Mouse (Mus musculus) olfactory bulb, adult 2 months (tissue): ENCODE data around the gene Atp5d. TPM values are rescaled to one million over a fixed set of nuclear protein-coding genes. Genes with fewer than 3 reads are reported as not detected.

Source experiments
- H3K27ac ChIP-seq: fragments of 200-500 bp; 2 replicates; pipeline ENCODE4 v1.5.1; 2012; ENCODE audit warnings: low read depth, low read length; ENCODE audit not compliant: insufficient read depth
- H3K4me1 ChIP-seq: fragments of 200-500 bp; 2 replicates; pipeline ENCODE4 v1.6.1; 2012; ENCODE audit warnings: low read length; ENCODE audit not compliant: control insufficient read depth, insufficient read depth
- H3K4me3 ChIP-seq: fragments of 200-500 bp; 2 replicates; pipeline ENCODE4 v1.5.1; 2012; ENCODE audit warnings: mild to moderate bottlenecking, low read depth, low read length, moderate library complexity; ENCODE audit not compliant: insufficient read depth
- CTCF ChIP-seq: fragments of 200-500 bp; IDR thresholded peaks from 2 replicates; pipeline ENCODE4 v1.5.1; 2012; ENCODE audit warnings: low read depth, mild to moderate bottlenecking, low read length, moderate library complexity; ENCODE audit not compliant: insufficient read depth
- POLR2A ChIP-seq: fragments of 200-500 bp; IDR thresholded peaks from 2 replicates; pipeline ENCODE4 v1.6.1; 2012; ENCODE audit warnings: mild to moderate bottlenecking, low read depth, low read length, moderate library complexity; ENCODE audit not compliant: insufficient read depth
- WGBS: fragments of 180-500 bp; shearing (Covaris S2); methylation state at CpG from one replicate; pipeline ENCODE4 v1.1.7; 2018; 5-methylcytosine and 5-hydroxymethylcytosine counted together
- polyA plus RNA-seq: library from polyadenylated mRNA; stranded (reverse); fragments of >200 nt; gene quantifications from 2 replicates; pipeline ENCODE4 v1.2.4, GENCODE M21; 2012; ENCODE audit warnings: low replicate concordance; ENCODE audit not compliant: missing spikeins, insufficient read depth, insufficient read length

Gene Atp5d
- polyA plus RNA-seq, 1 experiment, result not detected

- Histone ChIP-seq H3K4me3 (peak overlapping the region; percentile 74), H3K4me1 (peaks cover 33% of the 10 kb centered on the region), H3K27ac (no peak overlapping the region)
- TF ChIP-seq POLR2A, result no peak
- TF ChIP-seq CTCF, result no peak
- WGBS, result under 1% methylated on average over 27 of the region's 27 CpGs
Observed at GRCm38 (mm10) chr10:80116563-80116926, 21.9 kb upstream of the Atp5d start.

DNA sequence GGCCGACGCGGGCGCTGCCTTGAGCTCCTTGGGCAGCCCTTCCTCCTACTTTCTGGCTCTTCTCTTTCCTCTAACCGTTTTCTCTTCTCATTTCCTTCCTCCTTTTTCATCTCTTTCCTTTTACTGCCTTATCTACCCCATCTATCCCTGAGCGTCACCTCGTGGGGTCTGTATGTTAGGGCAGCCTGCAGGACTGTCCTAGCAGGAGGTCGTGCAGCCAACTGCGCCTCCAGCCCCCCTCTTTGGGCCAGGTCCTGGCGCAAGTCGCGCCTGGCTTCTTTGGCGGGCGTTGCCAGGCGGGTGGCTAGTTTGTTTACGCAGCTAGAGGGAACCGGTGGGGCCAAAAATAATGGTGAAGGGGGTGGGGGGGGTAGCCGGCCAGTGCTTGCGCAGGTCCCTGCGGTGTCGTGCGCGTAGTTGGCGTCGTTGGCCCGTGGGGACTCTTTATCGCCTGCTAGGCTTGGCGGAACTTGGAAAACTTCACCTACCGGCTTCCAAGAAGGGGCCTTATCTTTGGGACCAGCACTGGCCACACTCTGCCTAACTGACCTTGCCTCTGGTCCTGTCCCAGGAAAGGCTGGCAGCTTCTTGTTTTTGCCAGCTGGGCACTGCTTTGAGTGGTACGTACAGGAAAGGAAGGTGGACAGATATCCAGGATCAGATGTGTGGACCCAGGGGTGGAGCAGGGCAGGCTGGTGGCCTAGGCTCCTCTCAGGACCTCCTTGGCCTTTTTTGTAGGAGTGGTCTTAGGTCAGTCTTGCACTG is 21.3 kb upstream of the Atp5d start:
- no peak overlapping the region for H3K27ac ChIP-seq
- TF ChIP-seq CTCF (no peak), POLR2A (no peak)
- 4% methylated on average over 30 of the region's 30 CpGs for WGBS
- peaks cover 33% of the 10 kb centered on the region for H3K4me1 ChIP-seq
- H3K4me3 ChIP-seq, result peak overlapping the region; percentile 74

- Histone ChIP-seq H3K27ac (no peak overlapping the region), H3K4me3 (peak overlapping the region; percentile 74), H3K4me1 (peaks cover 33% of the 10 kb centered on the region)
- TF ChIP-seq CTCF (no peak), POLR2A (no peak)
- 26% methylated on average over 1 of the region's 1 CpGs for WGBS
Observed at GRCm38 (mm10) chr10:80117736-80118135, 20.7 kb upstream of the Atp5d start.

GRCm38 (mm10) chr10:80118552-80118951 is 19.9 kb upstream of the Atp5d start:
- TF ChIP-seq CTCF, result no peak
- TF ChIP-seq POLR2A, result no peak
- Histone ChIP-seq H3K4me1 (peaks cover 33% of the 10 kb centered on the region), H3K4me3 (no peak overlapping the region), H3K27ac (no peak overlapping the region)
- WGBS, result 43% methylated on average over 6 of the region's 6 CpGs

DNA sequence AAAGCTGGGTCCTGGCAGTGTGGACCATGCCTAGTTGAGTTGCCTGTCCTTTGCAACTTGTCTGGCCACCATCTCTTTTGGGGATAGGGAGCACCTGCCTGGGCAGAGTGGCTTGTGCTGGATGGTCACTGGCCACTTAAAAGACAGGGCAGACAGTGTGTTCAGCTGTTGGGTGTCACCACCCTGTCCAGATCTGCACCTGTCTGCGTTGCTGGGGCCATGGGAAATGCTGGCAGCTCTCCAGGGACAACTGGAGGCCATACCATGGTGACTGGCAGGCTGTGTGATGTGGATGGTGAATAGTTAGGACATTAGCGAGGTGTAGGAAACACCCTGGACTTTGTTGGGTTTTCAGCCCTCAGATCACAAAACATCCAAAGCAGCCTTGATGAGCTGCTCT is 18.3 kb upstream of the Atp5d start:
- Histone ChIP-seq H3K4me1 (peaks cover 32% of the 10 kb centered on the region), H3K27ac (no peak overlapping the region), H3K4me3 (no peak overlapping the region)
- no peak for TF ChIP-seq CTCF
- no peak for TF ChIP-seq POLR2A
- 54% methylated on average over 2 of the region's 2 CpGs for WGBS

DNA sequence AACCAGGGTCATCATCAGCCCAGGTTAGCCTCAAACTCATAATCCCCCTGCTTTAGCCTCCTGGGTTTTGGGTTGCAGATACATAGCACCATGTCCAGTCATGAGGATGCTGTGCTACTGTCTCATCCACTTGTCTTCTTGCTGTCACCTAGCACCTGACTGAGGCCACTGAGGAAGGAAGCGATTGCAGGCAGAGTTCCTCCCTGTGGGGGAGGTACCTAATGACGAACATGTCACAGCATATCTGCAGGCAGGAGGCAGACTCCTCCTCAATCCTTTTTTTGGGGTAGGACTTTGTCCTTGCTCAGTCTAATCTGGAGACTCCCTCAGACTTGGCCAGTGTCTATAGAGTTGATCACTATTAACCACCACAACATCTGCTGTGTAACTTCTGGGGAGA is 16.8 kb upstream of the Atp5d start:
- peaks cover 29% of the 10 kb centered on the region for H3K4me1 ChIP-seq
- whole genome bisulfite sequencing, result 67% methylated on average over 2 of the region's 2 CpGs
- no peak overlapping the region for H3K27ac ChIP-seq
- TF ChIP-seq CTCF (no peak), POLR2A (no peak)
- H3K4me3 ChIP-seq, result no peak overlapping the region

DNA sequence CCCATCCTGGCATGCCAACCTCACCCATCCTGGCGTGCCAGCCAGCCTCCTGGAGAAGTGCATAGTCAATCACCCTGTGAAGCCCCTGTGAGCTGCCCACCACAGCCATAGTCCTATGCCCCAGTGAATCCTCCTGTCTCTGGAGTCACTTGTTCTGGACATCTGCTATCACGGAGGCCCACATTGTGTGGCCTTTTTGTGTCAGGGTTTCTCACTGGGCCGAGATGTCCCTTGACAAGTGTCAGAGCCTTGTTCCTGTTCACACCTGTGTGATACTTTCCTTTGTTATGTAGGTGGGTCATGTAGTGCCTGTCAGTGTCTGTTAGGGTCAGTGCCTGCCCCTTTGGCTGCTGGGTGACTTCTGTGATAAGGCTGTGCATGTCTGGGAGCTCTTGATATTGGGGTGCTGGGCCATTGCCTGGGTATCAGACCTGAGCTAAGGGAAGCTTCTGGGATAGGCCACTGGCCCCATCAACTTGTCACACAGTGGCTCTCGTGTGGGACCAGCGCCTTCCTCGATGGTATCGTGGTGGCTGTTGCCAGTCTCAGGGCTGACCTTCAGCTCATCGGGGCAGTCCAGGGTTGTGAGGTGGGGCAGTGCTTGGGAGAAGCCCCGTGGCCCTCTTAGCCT is 14.4 kb upstream of the Atp5d start:
- no peak overlapping the region for H3K27ac ChIP-seq
- peaks cover 9% of the 10 kb centered on the region for H3K4me1 ChIP-seq
- TF ChIP-seq CTCF, result no peak
- TF ChIP-seq POLR2A, result no peak
- WGBS, result 91% methylated on average over 9 of the region's 9 CpGs
- no peak overlapping the region for H3K4me3 ChIP-seq

DNA sequence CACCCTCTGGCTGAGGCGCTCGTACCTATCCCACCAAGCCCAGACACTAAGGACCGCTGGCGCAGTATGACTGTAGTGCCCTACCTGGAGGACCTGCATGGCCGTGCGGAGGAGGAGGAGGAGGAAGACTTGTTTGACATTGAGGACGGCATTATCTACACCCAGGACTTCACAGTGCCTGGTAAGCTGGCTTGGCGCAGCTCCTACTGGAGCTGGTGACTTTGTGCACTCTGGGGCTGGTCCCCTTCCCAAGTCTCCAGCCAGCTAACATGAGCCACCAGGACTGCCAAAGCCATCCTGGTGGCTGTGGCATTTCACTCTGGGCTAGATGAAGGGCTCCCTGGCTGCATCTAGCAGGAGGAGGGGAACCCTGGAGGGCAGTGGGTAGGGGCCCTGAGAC is 10.5 kb upstream of the Atp5d start:
- no peak overlapping the region for H3K27ac ChIP-seq
- WGBS, result 90% methylated on average over 8 of the region's 8 CpGs
- H3K4me3 ChIP-seq, result no peak overlapping the region
- H3K4me1 ChIP-seq, result peaks cover 21% of the 10 kb centered on the region
- TF ChIP-seq CTCF (no peak), POLR2A (0 out of 2 replicates have a peak, but pooled peaks have one; percentile 17)

DNA sequence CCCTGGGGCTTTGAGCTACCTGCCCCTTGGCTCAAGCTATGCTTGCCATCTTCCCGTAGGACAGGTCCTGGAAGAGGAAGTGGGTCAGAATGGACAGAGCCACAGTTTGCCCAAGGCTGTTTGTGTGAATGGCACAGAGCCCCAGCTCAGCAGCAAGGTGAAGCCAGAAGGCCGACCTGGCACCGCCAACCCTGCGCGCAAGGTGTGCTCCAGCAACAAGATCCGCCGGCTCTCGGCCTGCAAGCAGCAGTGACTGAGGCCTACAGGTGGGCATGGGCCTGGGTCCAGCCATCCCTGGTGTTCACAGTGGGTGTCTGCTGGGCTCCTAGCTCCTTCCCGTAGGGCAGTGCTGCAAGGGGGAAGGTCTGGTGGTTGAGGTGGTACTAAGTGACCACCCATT is 8.6 kb upstream of the Atp5d start:
- no peak for TF ChIP-seq CTCF
- 0 out of 2 replicates have a peak, but pooled peaks have one; percentile 15 for TF ChIP-seq POLR2A
- Histone ChIP-seq H3K4me3 (no peak overlapping the region), H3K27ac (no peak overlapping the region), H3K4me1 (peaks cover 31% of the 10 kb centered on the region)
- 85% methylated on average over 9 of the region's 9 CpGs for WGBS
